Mouse (Mus musculus) fibroblast of lung, adult 2 months (primary cell): ENCODE data around the gene Tubg1.
A peak's percentile ranks its signal among the peaks of the same experiment; 100 is the strongest.

ENCODE experiments used
- DNase-seq: peaks from one replicate; pipeline ENCODE4 v3.0.0-alpha.2; 2011; ENCODE audit warnings: low read depth

The Tubg1 gene

DNA sequence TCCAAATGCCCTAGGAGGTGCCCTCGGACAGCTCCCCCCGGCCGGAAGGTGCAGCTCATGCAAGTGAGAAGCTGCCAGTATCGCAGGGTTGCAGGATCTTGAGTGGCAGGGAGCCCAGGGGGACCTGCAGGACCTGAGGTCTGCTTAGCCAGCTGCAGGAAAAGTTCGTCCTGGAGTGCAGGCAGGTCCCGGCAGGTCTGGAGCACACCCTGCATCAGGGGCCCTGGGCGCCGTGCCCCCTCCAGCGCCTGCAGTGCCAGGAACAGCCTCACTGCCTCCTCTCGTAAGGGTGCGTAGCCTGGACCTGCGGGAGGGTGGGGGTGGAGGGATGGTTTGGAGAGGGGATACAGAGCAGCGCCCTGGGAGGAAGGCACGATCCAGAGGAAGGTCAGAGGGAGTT is 46.6 kb downstream of the Tubg1 start:
- DNase-seq = no peak

DNA sequence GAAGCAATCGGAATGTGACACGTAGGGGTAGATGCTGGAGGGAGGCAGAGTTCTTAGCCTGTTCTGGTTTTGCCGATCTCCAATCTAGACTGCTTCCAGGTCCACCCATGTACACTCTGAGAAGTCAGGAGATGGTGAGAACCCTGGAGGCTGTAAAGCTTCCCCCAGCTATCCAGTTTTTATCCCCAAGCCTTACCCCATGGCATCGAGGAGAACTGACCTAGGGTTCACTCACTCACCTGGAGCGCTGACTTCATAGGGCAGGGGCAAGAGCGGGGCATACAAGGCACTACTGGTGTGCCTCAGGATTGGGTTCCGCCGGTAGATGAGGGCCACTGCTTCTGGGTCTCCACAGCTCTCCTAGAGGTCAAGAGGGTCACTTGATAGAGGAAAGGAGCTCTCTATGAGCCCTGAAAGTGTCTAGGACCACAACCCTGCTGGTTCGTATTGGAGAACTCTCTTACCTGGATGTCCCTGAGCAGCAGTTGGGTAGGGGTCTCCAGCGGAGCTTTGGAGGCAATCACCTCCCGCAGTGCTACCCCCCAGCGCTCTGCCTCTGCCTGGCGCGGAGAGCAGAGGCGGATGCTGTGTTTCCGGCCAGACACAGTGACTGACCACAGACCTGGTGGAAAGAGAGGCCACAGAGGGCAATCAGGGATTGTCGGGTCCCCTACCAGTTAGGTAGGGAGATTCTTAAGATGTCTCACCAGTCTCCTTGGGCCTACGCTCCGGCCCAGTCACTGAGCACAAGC is 47.6 kb downstream of the Tubg1 start:
- no peak for DNase-seq

DNA sequence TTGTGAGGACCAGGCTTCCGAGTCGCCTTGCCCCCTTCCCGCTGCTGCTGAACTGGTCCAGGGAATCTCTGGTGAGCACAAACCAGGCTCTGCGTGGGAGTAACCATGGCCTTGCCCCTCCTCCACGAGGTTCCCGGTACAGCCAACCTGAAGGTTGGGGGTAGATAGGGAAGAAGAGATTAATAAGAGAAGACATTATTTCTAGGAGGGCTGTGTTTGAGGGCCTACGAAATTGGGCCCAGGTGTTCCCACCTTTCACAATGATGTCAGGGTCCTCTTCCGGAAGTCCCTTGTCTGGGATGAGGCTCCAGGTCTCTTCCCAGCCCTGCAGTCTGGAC is 48.2 kb downstream of the Tubg1 start:
- DNase-seq = no peak

DNA sequence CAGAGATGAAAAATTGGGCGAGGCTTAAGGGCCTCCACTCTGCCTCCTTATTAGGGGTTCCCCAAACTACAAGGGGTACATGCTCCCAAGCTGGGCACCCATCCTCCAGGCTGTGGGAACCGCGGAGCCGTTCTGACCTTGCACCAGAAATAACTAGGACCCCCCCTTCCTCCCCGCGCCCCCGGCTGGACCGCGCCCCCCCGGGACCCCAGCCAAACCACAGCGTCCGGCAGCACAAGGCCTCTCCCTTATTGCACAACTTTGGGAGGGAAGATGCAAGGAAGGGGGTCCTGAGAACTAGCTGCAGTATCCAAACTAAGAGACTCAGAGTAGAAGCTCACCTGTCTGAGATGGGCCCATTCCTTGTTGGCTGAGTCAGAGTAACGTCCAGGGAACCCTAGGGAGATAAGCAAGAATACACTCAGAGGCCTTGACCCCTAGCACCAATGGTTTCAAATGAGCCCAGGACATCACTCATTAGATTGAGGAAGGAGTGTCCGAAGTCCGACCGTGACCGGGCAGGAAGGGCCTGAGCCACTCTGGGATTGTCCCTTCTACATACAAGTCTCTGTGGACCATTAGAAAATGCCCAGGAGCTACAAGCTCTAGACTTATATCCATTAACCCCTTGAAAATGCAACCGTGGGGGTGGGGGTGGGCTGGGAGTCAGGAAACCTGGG is 48.7 kb downstream of the Tubg1 start:
- no peak for DNase-seq

DNA sequence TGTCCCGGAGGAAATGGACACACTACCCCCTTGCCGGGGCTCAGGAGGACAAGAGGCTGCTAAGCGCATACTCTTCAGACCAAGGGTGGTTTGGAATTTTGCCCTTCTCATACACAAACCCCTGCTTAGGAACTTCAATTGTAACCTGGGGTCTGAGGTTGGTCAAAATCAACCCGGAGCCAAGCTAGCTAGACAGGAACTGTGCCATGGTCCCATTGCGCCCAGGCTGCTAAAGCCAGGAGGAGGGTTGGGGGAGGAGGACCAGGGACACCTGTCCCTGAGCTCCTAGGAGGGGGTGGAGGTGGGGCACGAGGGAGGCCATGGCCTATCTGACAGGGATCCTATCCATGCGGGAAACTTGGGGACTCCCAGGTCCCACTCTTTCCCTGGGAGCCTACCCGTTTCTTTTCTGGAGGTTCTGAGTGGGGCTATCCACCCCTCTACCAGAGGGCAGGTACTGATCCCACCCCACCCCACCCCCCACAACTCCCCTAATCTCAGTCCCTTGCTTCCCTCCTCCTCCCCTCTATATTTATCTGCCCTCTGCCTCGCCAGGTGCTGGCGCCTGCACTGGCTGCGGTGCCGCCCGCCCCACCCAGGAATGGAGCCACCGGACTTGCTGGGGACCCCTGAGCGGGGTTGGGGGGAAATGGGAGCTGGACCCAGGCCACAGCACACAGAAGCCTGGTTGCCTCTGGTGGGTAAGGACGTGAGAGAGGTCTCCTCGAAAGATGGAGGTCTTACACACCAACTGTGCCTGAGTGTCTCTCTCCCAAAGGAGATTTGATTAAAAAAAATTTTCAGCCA is 49.8 kb downstream of the Tubg1 start:
- no peak for DNase-seq

DNA sequence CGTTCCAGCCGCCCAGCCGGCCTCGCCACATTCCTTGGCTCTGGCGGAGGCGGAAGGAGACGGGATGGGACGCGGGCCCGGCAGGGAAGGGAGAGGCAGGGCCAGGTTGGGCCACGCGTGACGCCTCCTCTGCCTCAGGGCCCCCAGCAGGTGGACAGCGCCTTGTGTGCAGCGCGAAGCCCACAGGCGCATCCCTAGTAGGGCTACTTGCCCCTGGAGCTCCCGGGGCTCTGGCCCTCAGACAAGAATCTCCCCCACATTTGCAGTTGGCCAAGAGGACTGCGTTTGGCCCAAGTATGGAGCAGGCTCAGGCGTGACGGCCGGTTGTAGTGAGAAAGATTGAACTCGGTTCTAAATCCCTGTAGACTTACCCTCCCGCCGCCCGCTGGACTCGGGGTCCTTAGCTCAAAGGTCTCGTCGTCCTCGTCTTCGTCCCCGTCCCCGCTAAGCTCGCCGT is 50.6 kb downstream of the Tubg1 start, which contains the start of gene Cntnap1:
Gene Cntnap1 (plus strand): TSS at position 170 of the 457 bp plus-strand sequence.
- no peak for DNase-seq

DNA sequence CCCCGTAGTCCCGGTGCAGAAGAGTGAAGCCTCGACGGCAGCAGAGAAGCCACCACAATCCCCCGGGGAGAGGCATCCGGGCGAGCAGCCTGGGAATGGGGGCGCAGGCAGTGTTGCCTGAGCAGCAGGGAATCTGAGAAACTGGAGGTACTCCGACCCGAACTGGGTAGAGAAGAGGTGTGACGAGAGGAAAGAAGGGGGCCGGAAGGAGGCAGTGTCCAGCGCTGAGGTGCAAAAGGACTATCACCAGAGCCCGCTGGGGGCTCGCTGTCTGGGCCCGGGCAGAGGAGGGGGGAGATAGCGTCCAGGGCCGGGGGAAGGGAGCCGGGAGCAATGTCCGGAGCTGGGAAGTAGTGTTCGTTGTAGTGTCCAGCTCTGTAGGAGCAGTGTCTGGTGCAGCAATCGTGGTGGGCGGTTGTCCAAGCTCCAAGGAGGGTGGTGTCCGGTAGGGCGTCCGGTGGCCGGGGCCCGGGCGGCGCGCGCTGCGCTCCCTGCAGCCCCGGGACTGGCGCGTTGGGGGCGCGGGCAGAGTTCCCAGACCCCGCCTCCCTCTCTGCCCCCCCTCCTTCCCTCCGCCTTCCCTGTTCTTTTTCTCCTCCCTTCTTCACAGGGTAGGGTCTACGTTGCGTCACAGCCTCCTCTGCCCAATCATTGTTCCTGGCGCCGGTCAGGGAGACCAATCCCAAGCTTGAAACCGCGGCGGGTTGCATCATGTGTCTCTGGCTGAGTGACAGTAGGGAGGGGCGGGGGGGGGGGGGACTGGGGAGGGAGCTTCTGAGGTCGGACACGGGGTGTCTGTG is 51.3 kb downstream of the Tubg1 start, which contains the start of gene Plekhh3:
Gene Plekhh3 (minus strand): TSS at position 541 of the 800 bp plus-strand sequence.
- DNase-seq = peak; percentile 93

DNA sequence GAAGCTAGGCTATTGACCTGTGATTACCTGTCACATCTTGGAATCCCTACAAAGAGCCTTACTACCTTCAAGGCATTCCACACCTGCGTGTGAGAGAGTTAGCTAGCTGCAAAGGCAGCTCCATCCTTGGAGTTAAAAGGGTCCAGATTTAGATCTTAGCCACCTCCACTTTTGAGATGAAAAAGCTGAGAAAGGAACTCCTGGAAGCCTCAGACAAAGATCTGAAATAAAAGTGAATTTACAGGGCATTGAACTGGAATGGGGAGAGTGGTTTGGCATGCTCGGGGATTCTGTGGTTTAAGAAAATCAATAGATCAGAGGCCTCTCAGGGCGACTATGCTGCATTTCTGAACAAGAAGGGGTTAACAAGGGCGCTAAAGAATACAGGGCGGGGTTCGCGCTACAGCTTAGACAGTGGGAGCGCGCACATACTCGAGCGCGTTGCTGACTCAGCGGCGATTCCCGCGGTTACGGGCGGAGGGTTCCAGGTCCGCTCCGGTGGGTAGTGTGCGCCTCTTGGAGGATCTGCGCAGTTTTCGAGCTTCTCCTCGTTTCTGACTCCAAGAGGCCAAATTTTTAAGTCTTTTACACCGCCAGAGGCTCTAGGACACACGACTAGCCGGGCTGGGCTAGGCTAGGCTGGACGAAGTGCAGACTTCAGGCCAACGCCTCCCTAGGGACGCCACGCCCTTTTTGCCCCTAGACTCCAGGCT is 52.1 kb downstream of the Tubg1 start:
- peak; percentile 69 for DNase-seq

DNA sequence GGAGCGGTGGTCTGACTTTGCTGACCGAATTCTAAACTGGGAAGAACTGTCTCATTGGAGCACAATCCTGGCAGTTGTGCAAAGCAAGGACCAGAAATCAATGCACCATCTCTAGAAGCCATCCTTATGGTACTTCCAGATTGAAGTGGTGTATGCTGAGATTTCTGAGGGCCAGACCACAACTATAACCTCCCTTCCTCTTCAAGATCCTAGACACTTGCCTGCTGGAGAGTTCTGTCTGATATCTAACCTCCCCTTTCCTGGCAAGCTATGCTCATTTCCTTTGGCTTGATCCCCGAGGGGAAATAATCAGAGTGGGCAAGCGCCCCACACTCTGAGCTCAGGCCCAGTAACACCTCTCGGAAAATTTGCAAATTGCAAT is 52.7 kb downstream of the Tubg1 start:
- DNase-seq = no peak

DNA sequence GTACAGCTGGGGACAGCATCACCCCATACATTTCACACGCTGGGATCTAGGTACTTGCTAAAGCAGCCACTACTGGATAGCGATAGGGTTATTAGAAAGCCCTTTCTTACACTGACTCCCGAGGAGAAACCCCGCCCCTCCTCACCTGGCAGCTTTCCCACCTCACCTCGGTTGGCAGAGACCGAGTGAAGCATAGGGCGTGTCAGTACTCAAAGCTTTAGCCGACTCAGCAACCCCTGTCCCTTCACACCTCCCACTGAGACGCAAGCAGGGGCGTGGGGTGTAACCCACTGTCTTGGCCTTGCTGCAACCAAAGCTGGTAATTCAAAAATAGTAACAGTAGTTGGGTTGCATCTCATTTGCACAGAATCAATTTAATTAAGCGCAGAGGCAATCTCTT is 53.4 kb downstream of the Tubg1 start:
- no peak for DNase-seq

DNA sequence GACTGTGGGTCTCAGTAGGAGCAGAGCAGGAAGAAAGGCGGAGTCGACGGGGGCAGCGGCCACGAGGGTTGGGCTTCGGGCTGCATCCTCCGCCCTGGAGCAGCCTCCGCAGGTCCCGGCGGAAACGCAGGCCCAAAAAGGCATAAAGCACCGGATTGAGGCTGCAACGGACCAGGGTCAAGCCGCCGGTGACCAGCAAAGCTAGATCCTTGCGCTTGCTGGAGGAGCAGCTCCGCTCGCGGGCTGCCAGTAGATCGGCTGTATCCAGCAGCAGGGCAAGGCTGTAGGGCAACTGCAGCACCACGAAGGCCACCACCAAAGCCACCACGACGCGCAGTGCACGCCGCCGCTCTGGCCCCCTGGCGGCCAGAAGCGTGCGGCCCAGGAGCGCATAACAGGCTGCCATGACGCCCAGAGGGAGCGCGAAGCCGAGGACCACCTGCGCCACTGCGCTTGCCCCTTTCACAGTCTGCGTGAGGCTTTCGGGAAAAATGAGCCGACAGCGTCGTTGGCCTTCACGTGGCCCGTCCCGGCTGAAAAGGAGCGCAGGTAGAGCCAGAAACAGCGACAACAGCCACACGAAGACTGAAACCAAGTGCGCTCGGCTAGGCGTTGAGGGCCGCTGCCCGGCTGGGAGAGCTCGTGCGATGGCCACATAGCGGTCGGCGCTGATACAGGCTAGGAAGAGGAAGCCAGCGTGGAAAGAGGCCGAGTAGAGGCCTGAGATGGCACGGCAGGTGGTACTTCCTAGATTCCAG is 54.1 kb downstream of the Tubg1 start:
- no peak for DNase-seq

DNA sequence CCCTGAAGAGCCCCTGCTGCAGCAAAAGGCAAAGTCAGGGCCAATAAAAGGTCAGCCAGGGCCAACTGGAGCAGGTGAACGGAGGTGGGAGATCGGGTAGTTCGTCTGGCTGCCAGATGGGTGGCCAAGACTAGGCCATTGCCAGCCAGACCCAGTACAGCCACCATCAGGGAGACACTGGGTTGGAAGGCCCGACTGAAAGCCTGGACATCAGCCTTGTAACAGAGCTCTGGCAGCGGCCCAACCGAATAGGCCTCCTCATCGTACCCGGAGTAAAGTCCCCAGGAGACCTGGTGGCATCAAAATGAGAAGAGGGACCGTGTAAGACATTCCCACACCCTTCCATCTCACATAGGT is 54.6 kb downstream of the Tubg1 start:
- DNase-seq = no peak

DNA sequence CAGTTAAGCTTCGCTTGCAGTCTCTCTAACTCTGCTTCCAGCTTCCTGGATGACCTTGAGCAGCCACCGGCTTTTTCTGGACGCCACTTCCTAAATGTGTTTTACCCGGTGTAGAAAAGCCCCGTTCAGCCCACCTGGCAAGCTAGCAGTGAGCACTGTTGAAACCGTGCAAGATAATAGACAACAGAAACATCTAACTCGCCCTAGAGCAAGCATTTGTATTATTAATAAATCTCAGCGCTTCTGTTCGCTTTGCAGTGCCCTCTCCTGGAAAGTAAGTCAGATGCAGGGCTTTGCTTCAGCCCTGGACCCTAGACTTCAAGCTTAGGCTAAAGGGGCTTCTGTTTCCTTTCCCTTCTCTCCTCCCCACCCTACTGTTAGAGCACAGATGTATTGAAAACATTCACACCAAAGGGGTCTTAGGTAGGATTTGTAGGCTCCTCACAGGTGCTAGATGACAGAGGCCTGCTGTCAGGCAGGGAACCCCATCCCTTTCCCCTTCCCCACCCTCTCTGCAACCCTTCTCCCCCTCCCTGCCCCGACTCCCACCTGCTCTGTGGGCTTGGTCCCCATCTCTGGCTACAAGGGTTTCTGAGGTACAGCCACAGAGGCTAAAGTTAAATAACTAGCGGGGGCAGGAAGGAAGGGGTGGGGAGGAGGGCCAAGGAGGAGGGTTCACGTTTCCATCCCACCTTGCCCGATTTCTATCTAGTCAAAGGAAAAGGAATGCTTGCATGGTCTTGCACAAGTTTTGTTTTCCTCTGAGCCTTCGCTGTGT is 55.3 kb downstream of the Tubg1 start, which contains the start of gene Ccr10:
Gene Ccr10 (minus strand): TSS at position 593 of the 778 bp plus-strand sequence.
- DNase-seq = no peak

DNA sequence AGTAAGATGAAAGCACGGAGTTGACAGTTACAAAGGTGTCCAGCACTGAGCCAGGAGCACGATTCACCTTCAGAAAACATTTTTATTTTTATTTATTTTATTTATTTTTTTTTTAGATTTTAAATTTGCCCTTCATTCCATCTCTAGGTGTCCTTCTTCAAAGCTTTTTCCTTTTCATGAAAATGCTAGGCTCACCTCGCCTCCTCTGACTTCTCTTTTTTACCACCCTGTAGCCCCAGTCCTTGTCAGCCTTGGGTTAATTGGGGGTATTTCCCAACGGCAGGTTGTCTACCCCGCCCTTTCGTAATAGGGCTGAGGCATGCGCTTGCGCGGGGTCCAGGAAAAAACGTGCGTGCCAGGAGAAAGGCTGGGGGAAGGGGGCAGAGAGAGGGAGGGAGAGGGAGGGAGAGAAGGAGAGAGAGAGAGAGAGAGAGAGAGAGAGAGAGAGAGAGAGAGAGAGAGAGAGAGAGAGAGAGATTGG is 55.9 kb downstream of the Tubg1 start:
- DNase-seq = no peak
